Mouse (Mus musculus) limb, embryonic 11.5 days (tissue): ENCODE measurements around the gene Cnot11. TPM values are rescaled to one million over a fixed set of nuclear protein-coding genes. Genes with fewer than 3 reads are reported as not detected.

Experiments used
- ATAC-seq: fragments of 200-750 bp; cut with Nextera tagmentation; 2 replicates; pipeline ENCODE4 v1.8.0; 2017; ENCODE audit warnings: low read depth; ENCODE audit not compliant: insufficient number of reproducible peaks, low FRiP score, low TSS enrichment
- DNase-seq: peaks from one replicate; pipeline ENCODE4 v3.0.0-alpha.2; 2015; ENCODE audit warnings: low spot score
- H3K27ac ChIP-seq: fragments of 300-500 bp; sonication (generic); replicated peaks from 2 replicates; pipeline ENCODE4 v1.5.1; 2014; ENCODE audit warnings: low read depth, mild to moderate bottlenecking, low read length
- H3K27me3 ChIP-seq: fragments of 300-500 bp; sonication (generic); 2 replicates; pipeline ENCODE4 v1.6.1; 2014; ENCODE audit warnings: mild to moderate bottlenecking, low read length, mixed read lengths; ENCODE audit not compliant: control insufficient read depth, insufficient read depth
- H3K36me3 ChIP-seq: fragments of 300-500 bp; sonication (generic); 2 replicates; pipeline ENCODE4 v1.6.1; 2014; ENCODE audit warnings: mild to moderate bottlenecking, low read length, moderate library complexity, mixed read lengths; ENCODE audit not compliant: control insufficient read depth, insufficient read depth
- H3K4me1 ChIP-seq: fragments of 300-500 bp; sonication (generic); 2 replicates; pipeline ENCODE4 v1.6.1; 2014; ENCODE audit warnings: low read length, mixed read lengths; ENCODE audit not compliant: control insufficient read depth, insufficient read depth
- H3K4me2 ChIP-seq: fragments of 300-500 bp; sonication (generic); 2 replicates; pipeline ENCODE4 v1.6.1; 2014; ENCODE audit warnings: low read depth, mild to moderate bottlenecking, moderate library complexity; ENCODE audit not compliant: severe bottlenecking
- H3K4me3 ChIP-seq: fragments of 300-500 bp; sonication (generic); 2 replicates; pipeline ENCODE4 v1.5.1; 2014; ENCODE audit warnings: low read depth, low read length
- H3K9ac ChIP-seq: fragments of 300-500 bp; sonication (generic); 2 replicates; pipeline ENCODE4 v1.6.1; 2014; ENCODE audit warnings: mild to moderate bottlenecking, low read length
- H3K9me3 ChIP-seq: fragments of 300-500 bp; sonication (generic); 2 replicates; pipeline ENCODE4 v1.6.1; 2016; ENCODE audit warnings: low read length; ENCODE audit not compliant: control insufficient read depth
- WGBS: fragments of 180-500 bp; shearing (Covaris S2); extraction: QIAGEN DNeasy Blood & Tissue Kit; methylation state at CpG from one replicate; pipeline ENCODE4 v1.1.7; 2014; 5-methylcytosine and 5-hydroxymethylcytosine counted together
- polyA plus RNA-seq: library from polyadenylated mRNA; unstranded; fragments of >200 nt; fragmentation: Nextera tagmentation; extraction: Ambion mirVana; gene quantifications from 2 replicates; pipeline ENCODE4 v1.2.1, GENCODE M21; 2014

Gene Cnot11
- polyA plus RNA-seq, 1 experiment from 2014 or later: 31.4 TPM

GRCm38 (mm10) chr1:39526371-39527167 is 8.2 kb upstream of the Cnot11 start:
- whole genome bisulfite sequencing: 87% methylated on average over 9 of the region's 9 CpGs
- H3K4me2 ChIP-seq: no peak overlapping the region
- H3K4me1 ChIP-seq: no peaks in the 10 kb centered on the region

GRCm38 (mm10) chr1:39527432-39527831 is 7.4 kb upstream of the Cnot11 start:
- DNase-seq (peak; percentile 88), ATAC-seq (no peak)
- Histone ChIP-seq H3K27me3 (no peaks in the 10 kb centered on the region), H3K4me2 (no peak overlapping the region), H3K27ac (no peak overlapping the region), H3K36me3 (no peaks in the 10 kb centered on the region), H3K4me3 (no peak overlapping the region), H3K9me3 (no peaks in the 10 kb centered on the region), H3K4me1 (no peaks in the 10 kb centered on the region), H3K9ac (no peak overlapping the region)
- WGBS: 16% methylated on average over 7 of the region's 7 CpGs

More at GRCm38 (mm10) chr1:39526371-39527167, 8.2 kb upstream of the Cnot11 start:
- Histone ChIP-seq H3K27me3 (no peaks in the 10 kb centered on the region), H3K4me3 (no peak overlapping the region), H3K27ac (no peak overlapping the region), H3K9ac (no peak overlapping the region), H3K36me3 (no peaks in the 10 kb centered on the region), H3K9me3 (no peaks in the 10 kb centered on the region)
- no peak for DNase-seq
- no peak for ATAC-seq

- Histone ChIP-seq H3K9ac (no peak overlapping the region), H3K4me1 (no peaks in the 10 kb centered on the region), H3K4me3 (no peak overlapping the region), H3K4me2 (no peak overlapping the region), H3K27me3 (no peaks in the 10 kb centered on the region), H3K27ac (no peak overlapping the region), H3K36me3 (no peaks in the 10 kb centered on the region), H3K9me3 (no peaks in the 10 kb centered on the region)
- DNase-seq: no peak
- ATAC-seq: no peak
- 71% methylated on average over 6 of the region's 6 CpGs for WGBS
Measured at GRCm38 (mm10) chr1:39528319-39528718, 6.5 kb upstream of the Cnot11 start.

- ATAC-seq (no peak), DNase-seq (peak; percentile 86)
- H3K9me3 ChIP-seq: no peaks in the 10 kb centered on the region
- no peaks in the 10 kb centered on the region for H3K36me3 ChIP-seq
- WGBS: 38% methylated on average over 13 of the region's 13 CpGs
- H3K4me2 ChIP-seq: no peak overlapping the region
- H3K27ac ChIP-seq: no peak overlapping the region
- H3K27me3 ChIP-seq: no peaks in the 10 kb centered on the region
- no peaks in the 10 kb centered on the region for H3K4me1 ChIP-seq
- no peak overlapping the region for H3K9ac ChIP-seq
- no peak overlapping the region for H3K4me3 ChIP-seq
Measured at GRCm38 (mm10) chr1:39530258-39530943, 4.4 kb upstream of the Cnot11 start.

GRCm38 (mm10) chr1:39531036-39531435 is 3.8 kb upstream of the Cnot11 start:
- ATAC-seq: no peak
- Histone ChIP-seq H3K9me3 (no peaks in the 10 kb centered on the region), H3K4me3 (no peak overlapping the region), H3K4me2 (no peak overlapping the region), H3K27ac (no peak overlapping the region), H3K4me1 (no peaks in the 10 kb centered on the region), H3K27me3 (no peaks in the 10 kb centered on the region), H3K9ac (no peak overlapping the region), H3K36me3 (no peaks in the 10 kb centered on the region)
- 69% methylated on average over 4 of the region's 4 CpGs for WGBS
- no peak for DNase-seq

GRCm38 (mm10) chr1:39533917-39534316 is 875 bp upstream of the Cnot11 start:
- ATAC-seq (no peak), DNase-seq (no peak)
- H3K27ac ChIP-seq: no peak overlapping the region
- H3K4me3 ChIP-seq: no peak overlapping the region
- peaks cover 5% of the 10 kb centered on the region; the same call in 1 of the 2 replicates for H3K36me3 ChIP-seq
- H3K27me3 ChIP-seq: no peaks in the 10 kb centered on the region
- H3K9ac ChIP-seq: no peak overlapping the region
- H3K4me2 ChIP-seq: no peak overlapping the region
- 36% methylated on average over 3 of the region's 3 CpGs for WGBS
- H3K9me3 ChIP-seq: no peaks in the 10 kb centered on the region
- H3K4me1 ChIP-seq: peaks cover 8% of the 10 kb centered on the region; the same call in 1 of the 2 replicates

- Histone ChIP-seq H3K9ac (peak overlapping the region; percentile 93), H3K4me3 (peak overlapping the region; percentile 92), H3K27me3 (no peaks in the 10 kb centered on the region), H3K4me2 (peak overlapping the region; percentile 72), H3K4me1 (peaks cover 8% of the 10 kb centered on the region; the same call in 1 of the 2 replicates), H3K27ac (peak overlapping the region; percentile 89), H3K36me3 (peaks cover 20% of the 10 kb centered on the region), H3K9me3 (peaks cover 5% of the 10 kb centered on the region; the same call in 1 of the 2 replicates)
- DNase-seq (peak; percentile 99), ATAC-seq (peak; percentile 93)
- WGBS: under 1% methylated on average over 98 of the region's 100 CpGs
Measured at GRCm38 (mm10) chr1:39535515-39536311, 921 bp downstream of the Cnot11 start.

- Histone ChIP-seq H3K36me3 (peaks cover 23% of the 10 kb centered on the region), H3K4me1 (peaks cover 8% of the 10 kb centered on the region; the same call in 1 of the 2 replicates), H3K4me2 (peak overlapping the region; percentile 72), H3K9ac (peak overlapping the region; percentile 93; the same call in 1 of the 2 replicates), H3K27me3 (no peaks in the 10 kb centered on the region), H3K9me3 (peaks cover 5% of the 10 kb centered on the region; the same call in 1 of the 2 replicates), H3K4me3 (peak overlapping the region; percentile 92), H3K27ac (no peak overlapping the region)
- no peak for DNase-seq
- 46% methylated on average over 7 of the region's 7 CpGs for WGBS
- ATAC-seq: no peak
Measured at GRCm38 (mm10) chr1:39536701-39537100, 1.9 kb downstream of the Cnot11 start.
